Mouse (Mus musculus): ENCODE data around the gene Rasa2.
A peak's percentile ranks its signal among the peaks of the same experiment; 100 is the strongest.

Gene Rasa2

GRCm38 (mm10) chr9:96638508-96638907 is 7.1 kb upstream of the Rasa2 start:
- no peak for DNase-seq

DNA sequence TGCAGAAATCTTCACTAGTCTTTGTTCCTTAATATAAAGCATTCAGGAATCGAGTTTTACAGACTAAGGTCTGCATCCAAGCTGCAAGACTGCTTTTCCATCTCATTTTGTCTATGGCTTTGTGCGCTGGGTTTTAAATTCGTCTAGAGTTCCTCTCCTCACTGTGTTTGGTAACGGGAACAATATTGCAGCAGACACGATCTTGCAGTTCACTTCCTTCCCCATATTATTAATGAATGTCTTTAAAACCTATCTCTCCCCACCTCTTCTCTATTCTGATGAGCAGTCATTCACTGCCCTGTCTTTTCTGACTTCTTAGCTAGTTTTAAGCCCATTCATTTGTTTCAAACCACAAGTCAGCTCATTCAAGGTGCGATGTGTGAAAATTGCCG is 5.7 kb upstream of the Rasa2 start:
- DNase-seq, result no peak

- no peak for DNase-seq
These were observed 5.2 kb upstream of the Rasa2 start for GRCm38 (mm10) chr9:96636423-96637156.

DNA sequence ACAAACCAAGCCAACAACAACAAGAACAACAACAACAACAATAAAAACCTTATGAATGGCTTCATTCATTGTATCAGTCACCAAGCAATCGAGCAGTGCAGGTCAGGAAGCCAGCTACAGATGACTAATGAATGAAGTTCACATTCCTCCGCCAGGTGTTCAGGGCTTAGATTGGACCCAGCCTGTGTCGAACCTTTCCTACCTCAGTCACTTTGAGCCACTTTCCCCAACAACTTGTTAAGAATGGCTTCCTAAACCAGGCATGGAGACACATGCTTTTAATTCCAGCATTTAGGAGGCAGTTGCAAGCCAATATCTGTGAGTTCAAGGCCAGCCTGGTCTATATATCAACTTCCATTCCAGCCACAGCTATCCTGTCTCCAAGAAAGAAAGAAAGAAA is 4.5 kb upstream of the Rasa2 start:
- no peak for DNase-seq

DNA sequence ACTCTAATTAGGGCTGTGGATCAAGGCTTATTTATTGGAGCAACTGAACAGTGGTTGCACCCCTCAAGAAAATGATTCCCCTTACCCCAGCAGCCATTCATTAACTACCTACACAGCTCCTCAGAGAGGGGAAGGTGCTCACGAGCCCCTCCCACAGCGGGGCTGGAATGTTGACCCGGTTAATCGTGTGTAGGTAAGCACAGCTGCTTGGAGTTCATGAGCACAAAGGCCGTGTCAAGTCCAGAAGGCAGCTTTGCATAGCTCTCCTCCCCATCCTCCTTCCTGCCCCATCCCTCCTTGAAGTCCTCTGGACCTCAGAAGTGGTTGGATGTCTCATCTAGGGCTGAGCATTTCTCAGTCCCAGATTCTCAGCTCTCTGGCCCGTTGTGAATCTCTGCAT is 3.8 kb upstream of the Rasa2 start:
- no peak for DNase-seq

DNA sequence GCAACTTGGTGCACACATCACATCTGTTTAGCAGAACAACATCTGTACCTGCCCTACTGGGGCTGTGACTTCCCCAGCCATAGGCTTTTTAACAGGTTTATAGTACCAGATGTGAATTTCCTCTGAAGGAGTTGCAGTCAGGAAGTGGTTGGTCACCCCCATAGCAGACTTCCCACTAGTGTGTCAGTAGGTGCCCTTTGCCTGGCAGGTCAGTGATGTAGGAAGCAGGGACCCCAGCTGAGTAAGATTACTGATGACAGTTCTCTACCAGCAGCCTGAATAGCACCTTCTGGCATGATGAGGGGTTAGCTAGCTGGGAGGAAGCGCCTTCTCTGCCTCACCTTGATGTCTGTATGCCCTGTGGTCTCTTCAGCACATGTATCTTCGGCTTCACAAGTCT is 2.4 kb upstream of the Rasa2 start:
- DNase-seq, result no peak

- DNase-seq, result no peak
These were observed 1.3 kb upstream of the Rasa2 start for GRCm38 (mm10) chr9:96632756-96633155.

GRCm38 (mm10) chr9:96632073-96632690 is 765 bp upstream of the Rasa2 start:
- DNase-seq, result no peak

- DNase-seq, result peak; percentile 48 to 50
These were observed 637 bp downstream of the Rasa2 start for GRCm38 (mm10) chr9:96630571-96631388.

- DNase-seq, result no peak
These were observed 2.3 kb downstream of the Rasa2 start for GRCm38 (mm10) chr9:96629151-96629550.

DNA sequence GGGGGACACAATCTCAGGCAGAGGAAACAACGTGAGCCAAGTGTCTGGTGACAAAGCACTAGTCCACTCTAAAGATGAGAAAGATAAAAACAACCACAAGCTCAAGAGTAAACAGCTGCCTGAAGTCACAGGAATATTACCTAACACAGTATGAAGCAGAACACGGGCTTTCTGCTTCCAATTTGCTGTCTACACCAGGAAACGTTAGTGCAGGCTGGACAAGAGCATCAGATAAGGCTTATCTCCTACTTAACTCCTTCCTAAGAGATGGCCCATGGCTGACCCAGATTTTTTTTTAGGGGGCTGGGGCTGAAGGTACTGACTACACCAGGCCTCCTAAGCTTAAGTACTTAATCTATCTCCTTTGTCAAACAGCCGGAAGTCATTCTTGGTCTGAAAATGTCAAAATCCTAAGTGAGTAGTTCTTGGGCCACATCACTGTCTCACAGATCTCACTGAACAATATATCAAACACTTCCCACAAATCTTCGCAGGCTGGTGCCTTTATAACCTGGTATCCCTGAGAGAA is 3.8 kb downstream of the Rasa2 start:
- no peak for DNase-seq

DNA sequence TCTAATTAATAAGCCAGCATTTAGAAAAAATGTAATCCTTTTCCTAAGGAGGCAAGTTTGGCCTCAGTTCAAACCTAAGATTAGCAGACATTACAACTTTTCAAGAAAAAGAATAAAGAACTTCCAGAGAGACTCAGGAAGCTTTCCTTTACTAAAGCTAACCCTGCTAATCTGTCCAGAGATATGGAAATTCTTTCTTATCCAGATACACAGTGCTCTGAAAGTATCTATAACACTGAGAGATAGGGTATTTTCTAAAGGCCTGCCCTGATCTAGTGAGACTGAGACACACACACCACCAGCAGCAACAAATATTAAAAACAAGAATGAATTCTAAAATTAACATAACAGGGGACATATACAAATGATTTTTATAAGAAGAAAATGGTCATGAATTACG is 4.4 kb downstream of the Rasa2 start:
- DNase-seq, result no peak

DNA sequence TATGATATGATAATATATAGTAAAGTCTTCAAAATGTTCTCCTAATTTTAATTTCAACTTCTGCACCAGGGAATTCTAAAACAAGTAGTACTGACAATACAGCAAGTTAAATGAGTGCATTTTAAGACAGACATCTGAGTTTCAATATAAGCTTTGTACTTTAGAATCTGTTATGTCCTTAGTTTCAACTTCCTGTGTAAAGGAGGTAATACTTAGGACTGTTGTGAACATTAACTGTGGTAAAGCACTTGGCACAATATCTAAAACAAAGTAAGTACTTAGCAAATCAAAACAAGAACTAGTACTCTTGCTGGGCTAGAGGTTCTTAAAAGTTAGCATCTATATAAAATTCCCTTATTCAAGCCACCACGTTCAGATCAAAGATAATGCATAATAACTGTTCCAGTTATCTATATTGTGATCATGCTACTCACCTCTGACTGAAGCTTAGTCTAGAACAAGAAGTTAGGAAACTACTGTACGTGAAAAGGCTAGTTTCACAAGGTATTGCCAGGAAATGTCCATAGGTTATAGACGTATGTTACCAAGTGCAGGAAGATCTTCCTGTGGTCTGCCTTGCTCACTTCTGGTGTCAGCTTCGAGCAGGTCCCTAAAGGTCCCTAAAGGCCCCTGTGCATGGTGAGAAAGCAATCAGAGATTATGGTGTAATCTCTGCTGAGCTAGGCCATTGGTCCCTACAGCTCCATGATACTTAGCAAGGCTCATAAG is 12.8 kb downstream of the Rasa2 start:
- no peak for DNase-seq

DNA sequence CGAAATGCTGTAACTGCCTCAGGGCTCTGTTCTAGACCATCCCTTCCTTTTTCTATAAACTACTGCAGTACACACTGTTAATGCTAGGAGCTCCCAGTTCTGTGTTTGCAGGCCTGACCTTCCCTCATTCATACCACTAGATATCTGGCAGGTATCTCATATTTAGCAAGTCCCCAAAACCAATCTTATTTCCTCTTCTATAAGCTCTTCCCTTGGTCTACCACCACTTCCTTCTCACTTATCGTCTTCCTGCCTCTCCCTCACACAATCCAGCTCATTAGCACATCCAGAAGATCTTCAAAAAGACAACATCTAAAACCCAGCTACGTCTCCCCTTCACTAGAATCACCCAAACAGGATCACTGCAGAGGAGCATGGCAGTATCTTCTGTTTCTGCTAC is 19.1 kb downstream of the Rasa2 start:
- DNase-seq, result no peak

DNA sequence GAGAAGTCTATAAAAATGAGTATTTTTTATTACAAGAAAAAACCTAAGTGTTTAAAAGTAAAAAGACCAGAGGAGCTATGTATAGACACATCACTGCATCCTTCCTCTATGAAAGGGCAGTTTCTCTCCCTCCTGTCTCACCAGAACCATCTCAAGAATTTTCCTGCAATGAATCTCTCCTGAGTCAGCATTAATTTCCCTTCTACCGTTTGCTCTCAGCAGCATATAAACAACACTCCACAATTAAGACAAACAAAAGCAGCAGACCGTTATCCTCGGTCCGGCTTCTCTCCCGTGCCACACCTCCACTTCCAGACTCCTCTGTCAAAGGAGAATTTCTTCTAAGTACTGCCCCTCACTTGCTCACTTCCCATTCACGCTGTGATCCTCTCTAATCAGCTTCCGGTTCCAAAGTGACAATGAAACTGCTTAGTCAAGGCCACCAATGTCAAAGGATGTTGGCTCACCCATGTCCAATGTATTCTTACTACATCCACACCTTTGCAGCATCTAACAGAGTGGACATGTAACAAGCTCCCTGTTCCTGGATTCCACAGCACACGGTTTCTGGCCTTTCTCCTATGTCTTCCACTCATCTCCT is 19.6 kb downstream of the Rasa2 start:
- DNase-seq, result no peak

GRCm38 (mm10) chr9:96610813-96611212 is 20.6 kb downstream of the Rasa2 start:
- no peak for DNase-seq

- DNase-seq, result no peak
These were observed 28.0 kb downstream of the Rasa2 start for GRCm38 (mm10) chr9:96603416-96603815.

DNA sequence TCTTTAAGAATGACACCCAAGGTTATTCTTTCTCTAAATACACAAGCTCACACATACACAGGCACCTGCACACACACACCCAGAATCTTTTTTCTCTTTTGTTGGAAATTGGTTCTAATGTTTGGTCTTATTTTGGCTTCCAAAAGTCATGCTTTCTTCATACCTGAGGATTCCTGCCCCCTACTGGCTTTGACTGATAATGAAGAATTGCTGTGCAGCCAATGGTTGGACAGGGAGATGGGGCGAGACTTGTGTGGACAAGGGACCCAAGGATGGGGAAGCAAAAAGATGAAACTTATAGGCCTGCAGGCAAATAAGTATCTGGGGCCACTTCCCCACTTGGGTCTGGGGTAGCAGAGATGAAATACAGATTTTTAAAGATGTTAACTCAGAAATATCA is 33.5 kb downstream of the Rasa2 start:
- DNase-seq, result no peak

GRCm38 (mm10) chr9:96592670-96593600 is 38.5 kb downstream of the Rasa2 start:
- no peak for DNase-seq

DNA sequence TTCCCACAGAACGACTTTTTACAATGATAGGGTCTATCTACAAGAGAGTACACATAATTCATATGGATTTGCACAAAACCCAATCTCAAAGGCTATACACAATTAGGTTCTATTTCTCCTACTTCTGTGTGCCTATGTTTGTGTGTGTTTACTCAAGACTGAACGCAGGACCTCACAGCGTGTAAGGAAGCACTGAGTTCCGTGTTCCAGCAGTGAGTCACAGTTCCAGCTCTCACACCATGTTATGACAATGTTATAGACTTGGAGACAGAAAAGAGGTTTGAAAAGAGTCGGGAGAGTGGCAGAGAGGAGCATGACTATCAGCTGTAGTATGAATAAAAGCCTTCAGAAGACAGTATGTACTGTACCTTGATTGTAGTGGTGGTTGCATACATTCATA is 42.1 kb downstream of the Rasa2 start:
- no peak for DNase-seq

DNA sequence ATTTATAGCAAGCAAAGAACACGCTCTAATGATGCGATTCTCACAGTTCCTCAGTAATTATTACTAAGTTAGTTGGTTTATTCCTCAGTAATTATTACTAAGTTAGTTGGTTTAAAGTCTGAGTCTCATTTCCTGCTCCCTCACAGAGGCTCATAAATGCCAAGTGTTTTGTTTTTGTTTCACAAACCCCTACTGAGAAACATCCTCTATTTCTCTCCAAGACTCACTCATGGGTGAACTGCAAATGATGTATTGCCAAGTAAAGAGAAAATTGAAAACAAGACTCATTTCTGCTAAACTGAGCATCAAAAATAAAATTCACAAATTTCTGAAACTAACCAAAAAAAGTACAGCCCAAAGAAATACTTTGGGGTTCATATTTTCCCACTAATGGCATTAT is 47.9 kb downstream of the Rasa2 start:
- no peak for DNase-seq

Data from cerebellum, postnatal 36 days (tissue).